Mouse (Mus musculus): ENCODE data around the gene Snx18.

Gene Snx18

DNA sequence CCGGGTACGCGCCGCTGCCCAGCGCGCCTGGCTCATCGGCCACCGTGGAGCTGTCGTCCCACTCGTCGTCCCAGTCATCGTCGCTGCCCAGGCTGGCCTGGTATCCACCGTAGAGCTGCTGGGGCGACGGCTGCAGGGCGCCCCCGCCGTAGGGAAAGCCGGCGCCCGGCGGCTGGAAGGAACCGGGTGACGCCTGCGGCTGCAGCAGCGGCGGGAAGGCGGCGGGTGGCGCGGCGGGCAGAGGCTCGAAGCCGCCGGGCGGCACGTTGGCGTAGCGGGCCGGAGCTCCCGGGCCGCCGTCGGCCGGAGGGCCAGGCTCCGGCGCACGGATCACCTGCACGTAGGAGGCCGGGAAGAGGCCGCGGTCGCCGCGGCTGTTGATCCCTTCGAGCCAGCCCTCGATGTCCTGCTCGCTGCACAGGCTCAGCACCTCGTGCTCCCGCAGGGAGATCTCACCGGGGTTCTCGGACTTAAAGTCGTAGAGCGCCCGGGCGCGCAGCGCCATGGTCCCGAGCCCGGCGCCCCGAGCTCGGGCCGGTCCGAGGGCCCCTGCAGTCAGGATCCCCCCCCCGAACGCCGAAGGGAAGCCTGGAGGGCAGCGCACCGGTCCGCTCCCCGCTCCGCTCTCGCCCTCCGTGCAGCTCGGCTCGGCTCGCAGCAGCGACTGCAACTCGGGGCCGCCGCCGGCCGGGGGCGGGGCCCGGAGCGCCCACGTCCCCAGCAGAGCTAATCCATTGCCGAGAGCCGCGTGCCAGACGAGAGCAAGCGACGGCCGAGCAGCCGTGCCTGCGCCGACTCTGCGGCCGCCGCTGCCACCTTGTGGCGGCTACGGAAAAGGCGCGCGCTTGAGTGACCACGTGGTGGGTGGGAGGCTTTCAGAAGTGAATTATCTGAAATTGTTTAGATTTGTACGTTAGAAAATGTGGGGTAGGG is at the start of gene Snx18:
Gene Snx18 (minus strand): TSS at position 674 of the 933 bp plus-strand sequence.
- DNase-seq (ENCODE audit: low read depth, low spot score) = peak; percentile 93

GRCm38 (mm10) chr13:113663883-113664282 is 45.5 kb upstream of the Snx18 start:
- no peak for DNase-seq (ENCODE audit: low read depth, low spot score)

DNA sequence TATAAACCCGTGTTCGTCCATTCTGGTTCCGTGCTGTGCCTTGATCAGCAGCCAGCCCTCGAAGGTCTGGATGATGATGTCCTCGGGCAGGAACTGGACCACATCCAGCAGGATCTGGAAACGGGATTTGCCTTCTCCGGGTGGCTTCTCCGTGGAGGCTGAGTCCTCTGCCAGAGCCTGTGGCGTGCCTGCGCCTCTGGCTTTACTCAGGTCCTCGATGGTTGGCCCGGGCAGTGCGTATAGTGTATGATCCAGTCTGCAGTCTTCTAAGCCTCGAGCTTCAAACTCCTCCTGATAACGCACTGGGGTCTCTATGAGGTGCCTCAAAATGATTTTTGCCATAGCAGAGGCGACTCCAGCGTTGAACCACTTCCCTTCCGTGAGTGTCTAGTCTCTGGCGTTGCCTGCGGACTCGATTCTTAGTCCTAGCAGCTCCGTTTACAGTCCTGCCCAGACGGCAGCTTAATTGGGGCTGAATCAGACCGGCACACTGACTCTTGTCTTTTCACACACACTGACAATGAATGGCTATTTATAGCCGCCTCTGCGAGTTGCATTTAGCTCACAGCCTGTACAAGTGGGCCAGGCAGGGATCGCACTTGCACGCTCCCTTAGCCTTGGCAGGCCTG is 44.9 kb upstream of the Snx18 start, which contains the start of gene Hspb3:
Gene Hspb3 (minus strand): TSS at position 526 of the 629 bp plus-strand sequence.
- DNase-seq (ENCODE audit: low read depth, low spot score) = no peak

- peak; percentile 46 for DNase-seq (ENCODE audit: low read depth, low spot score)
Observed at GRCm38 (mm10) chr13:113661826-113662271, 43.5 kb upstream of the Snx18 start.

DNA sequence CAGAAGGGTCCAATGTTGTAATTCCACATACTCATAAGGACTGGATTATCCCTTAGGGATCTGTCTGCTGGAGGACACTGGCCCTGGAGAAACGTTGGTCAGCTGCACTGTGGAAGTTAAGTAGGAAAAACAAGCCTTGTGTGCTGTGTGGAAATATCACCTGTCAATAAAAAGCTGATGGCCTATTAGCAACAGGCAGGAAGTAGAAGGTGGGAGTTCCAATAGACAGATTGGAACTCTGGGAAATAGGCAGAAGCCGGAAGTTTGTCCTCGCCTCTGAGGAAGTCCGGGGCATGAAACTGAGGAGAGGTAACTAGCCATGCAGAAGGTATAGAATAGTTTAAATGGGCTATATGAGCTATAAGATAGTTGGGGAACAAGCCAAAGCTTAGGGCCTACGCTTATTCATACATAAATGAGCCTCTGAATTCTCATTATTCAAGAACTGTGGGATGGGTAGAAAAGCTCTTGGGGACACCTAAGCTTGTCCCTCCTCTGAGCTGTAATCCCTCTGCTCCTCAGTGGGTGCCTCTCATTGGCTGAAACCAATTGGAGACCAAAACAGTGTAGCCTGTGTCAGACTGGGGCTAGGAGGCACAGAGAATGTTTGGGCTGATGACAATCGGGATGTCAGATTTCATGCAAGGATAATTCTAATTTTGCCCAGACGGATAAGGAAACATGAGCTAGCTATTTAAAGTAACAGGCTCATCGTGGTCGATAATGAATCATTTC is 42.4 kb upstream of the Snx18 start:
- no peak for DNase-seq (ENCODE audit: low read depth, low spot score)

GRCm38 (mm10) chr13:113657204-113657603 is 38.8 kb upstream of the Snx18 start:
- DNase-seq (ENCODE audit: low read depth, low spot score) = peak; percentile 77

DNA sequence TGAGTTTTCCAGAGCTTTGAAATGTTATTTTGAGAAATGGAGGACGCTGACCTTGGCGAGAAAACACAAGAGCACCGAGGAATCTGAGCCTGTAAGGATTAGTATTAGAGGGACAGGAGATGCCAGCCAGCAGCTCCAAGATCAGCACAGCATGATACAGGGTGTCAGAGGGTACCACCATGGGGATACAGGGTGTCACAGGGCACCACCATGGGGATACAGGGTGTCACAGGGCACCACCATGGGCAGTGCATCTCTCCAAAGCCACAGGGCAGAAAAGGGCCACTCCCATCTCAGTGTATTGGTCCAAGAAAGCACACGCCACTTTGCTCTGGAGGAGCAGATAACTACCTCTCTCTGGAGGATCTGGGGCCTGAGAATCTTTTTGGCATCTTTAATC is 38.3 kb upstream of the Snx18 start:
- DNase-seq (ENCODE audit: low read depth, low spot score) = no peak

DNA sequence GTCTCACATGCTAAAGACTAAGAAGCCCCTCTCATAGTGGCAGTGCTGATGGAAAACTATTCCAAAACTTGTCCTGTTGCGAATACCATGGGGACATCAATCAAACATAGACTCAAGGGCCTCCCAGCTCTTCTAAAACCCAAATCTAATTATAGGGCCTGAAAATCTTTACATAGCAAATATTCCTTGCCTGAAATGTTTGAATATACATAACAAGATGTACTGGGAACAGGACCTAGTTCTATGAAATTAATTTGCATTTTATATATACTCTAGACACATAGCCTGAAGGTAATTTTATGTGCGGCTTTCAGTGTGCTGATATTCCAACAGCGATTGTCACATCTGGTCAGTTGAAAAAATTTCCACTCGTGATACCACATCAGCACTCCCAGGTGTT is 37.1 kb upstream of the Snx18 start:
- DNase-seq (ENCODE audit: low read depth, low spot score) = no peak

DNA sequence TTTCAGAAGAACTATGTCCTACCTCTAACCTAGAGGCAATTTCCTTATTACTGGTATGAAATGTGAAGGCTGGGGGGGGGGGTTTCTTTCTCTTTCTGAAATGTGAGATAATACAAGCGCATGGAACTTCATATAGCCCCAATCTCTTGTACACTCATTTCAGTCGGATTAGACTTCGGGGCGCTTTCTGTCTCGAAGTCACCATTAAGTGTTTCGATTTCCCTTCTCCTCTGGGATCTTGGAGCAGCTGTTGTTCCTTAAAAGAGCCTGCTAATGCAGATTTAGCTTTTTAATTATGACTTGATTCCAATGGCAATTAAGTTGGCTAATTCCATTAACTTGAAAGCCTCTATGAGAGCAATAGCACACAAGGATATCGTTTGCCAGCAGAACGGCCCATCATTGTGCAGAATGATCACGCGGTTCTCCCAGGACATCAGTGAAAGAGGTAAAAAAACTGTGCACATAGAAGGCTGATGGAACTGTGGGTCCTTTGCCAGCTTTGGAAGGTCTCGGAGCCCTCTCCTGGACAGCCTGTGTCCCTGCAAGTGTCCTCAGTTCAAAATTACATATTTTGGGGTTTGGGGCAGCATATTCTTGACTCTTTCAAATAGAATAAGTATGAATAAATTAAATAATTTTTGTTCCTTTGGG is 22.7 kb upstream of the Snx18 start:
- no peak for DNase-seq (ENCODE audit: low read depth, low spot score)

- peak; percentile 55 for DNase-seq (ENCODE audit: low read depth, low spot score)
Observed at GRCm38 (mm10) chr13:113638914-113639313, 20.6 kb upstream of the Snx18 start.

DNA sequence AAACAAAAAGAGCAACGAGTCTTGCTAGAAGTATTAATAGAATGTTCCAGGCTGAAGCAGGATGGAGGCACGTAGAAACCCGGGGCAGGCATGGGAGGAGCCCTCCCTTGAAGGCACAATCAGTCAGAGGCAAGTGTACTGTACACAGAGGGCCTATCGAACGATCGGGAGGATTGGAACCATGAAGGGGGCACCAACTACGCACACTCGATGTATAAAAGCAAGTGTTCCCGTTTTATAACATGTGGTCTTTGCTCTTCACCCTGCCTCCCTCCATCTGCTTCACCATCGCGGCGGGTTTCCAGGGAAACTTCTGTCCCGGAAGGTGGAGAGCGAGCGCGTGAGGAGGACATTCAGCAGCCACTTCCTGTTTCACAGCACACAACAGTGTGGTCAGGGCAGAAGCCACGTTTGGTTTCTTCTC is 17.4 kb upstream of the Snx18 start:
- DNase-seq (ENCODE audit: low read depth, low spot score) = no peak

GRCm38 (mm10) chr13:113634732-113635481 is 16.5 kb upstream of the Snx18 start:
- DNase-seq (ENCODE audit: low read depth, low spot score) = no peak

- peak; percentile 57 for DNase-seq (ENCODE audit: low read depth, low spot score)
Observed at GRCm38 (mm10) chr13:113632506-113632905, 14.1 kb upstream of the Snx18 start.

DNA sequence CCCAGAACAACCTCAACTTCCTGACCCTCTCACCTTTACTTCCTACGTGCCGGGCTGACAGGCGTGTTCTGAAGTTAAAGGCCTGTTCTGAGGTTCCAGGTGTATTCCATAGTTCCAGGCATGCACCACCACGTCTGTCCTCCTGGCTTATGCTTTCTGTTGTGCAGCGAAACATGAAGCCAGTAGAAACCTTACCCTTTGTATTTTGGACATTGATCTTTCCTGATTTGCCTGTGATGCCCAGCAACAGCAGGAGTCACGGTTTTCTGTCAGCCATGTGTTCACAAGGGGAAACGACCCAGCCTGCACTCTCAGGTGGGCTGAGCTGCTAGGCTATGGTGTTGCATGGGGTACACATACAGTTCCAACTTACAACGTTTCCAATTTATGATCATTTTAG is 9.2 kb upstream of the Snx18 start:
- DNase-seq (ENCODE audit: low read depth, low spot score) = no peak

- DNase-seq (ENCODE audit: low read depth, low spot score) = no peak
Observed at GRCm38 (mm10) chr13:113622865-113623255, 4.5 kb upstream of the Snx18 start.

- DNase-seq (ENCODE audit: low read depth, low spot score) = no peak
Observed at GRCm38 (mm10) chr13:113622122-113622864, 3.9 kb upstream of the Snx18 start.

GRCm38 (mm10) chr13:113619003-113619402 is 639 bp upstream of the Snx18 start:
- no peak for DNase-seq (ENCODE audit: low read depth, low spot score)

GRCm38 (mm10) chr13:113617338-113617890 is 950 bp downstream of the Snx18 start:
- no peak for DNase-seq (ENCODE audit: low read depth, low spot score)

DNA sequence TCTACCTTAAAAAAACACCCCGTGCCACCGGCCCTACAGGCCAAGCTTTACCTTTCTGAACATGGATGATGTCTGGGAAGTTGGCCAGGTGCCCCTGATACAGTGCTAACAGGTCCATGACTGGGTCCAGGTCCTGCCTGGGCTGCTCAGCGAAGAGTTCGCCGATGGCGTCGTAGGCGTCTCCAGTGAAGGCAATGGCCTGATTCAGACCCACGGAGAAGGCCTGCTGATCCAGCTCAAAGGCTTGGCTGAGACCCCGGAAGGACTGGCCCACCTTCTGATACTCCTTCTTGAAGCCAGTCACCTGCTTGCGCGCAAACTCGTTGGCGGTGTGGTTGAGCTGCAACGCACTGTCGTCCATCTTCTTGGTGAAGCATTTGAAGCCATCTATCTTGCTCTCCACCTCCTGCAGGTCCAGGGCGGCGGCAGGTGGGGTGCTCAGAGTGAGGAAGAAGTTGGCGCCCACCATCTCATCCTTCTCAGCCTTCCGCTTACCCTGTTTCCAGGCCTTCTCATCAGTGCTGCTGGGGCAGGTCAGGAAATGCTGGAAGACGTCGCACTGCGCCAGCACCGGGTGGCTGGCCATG is 1.5 kb downstream of the Snx18 start:
- peak; percentile 46 for DNase-seq (ENCODE audit: low read depth, low spot score)

All from A20 (cell line).